Mouse (Mus musculus) heart, adult 2 months (tissue): ENCODE measurements at regions not wholly inside any gene's neighbourhood (a gene's known extent, or its start where the extent isn't known, plus 50 kb on each side); places are given as distances from the start of the nearest gene placed in this dataset.

Source experiments
- CTCF ChIP-seq: fragments of 200-600 bp; IDR thresholded peaks from 2 replicates; pipeline ENCODE4 v1.8.1; 2022; ENCODE audit warnings: antibody characterized with exemption, mild to moderate bottlenecking, moderate library complexity
- EP300 ChIP-seq: fragments of 200-500 bp; IDR thresholded peaks from 2 replicates; pipeline ENCODE4 v1.6.1; 2011; ENCODE audit warnings: low read depth, low read length, control low read depth; ENCODE audit not compliant: insufficient read depth
- POLR2A ChIP-seq: fragments of 200-500 bp; IDR thresholded peaks from 2 replicates; pipeline ENCODE4 v1.6.1; 2011; ENCODE audit warnings: mild to moderate bottlenecking, low read depth, low read length, control low read depth; ENCODE audit not compliant: insufficient read depth

DNA sequence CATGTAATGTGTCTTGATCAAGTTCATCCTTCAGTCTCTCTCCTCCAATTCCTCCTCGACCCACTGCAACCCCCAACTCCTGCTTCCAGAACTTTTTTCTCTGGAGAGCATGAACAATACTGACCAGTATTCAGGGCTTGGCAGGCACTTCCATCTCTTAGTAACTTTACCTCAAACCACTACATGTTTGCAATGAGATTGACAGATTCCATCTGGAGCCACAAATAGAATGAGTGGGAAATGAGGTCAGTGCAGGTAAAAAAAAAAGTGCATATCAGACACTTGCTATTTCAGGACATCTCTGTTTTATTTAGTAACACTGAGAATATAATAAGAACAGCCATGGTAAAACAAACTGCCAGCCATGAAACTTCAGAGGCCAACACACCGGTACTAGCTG lies 94.5 kb upstream of the Ifne start:
- TF ChIP-seq POLR2A: 0 out of 2 replicates have a peak, but pooled peaks have one; percentile 17
- no peak for TF ChIP-seq CTCF
- no peak for TF ChIP-seq EP300
